Mouse (Mus musculus) lung, embryonic 16.5 days (tissue): ENCODE data around the gene Tlr7. TPM values are rescaled to one million over a fixed set of nuclear protein-coding genes. Genes with fewer than 3 reads are reported as not detected.

Experiments used
- ATAC-seq: fragments of 200-750 bp; cut with Nextera tagmentation; 2 replicates; pipeline ENCODE4 v1.8.0; 2017; ENCODE audit warnings: low read depth, mild to moderate bottlenecking, moderate library complexity
- H3K27ac ChIP-seq: fragments of 300-500 bp; sonication (generic); 2 replicates; pipeline ENCODE4 v1.5.1; 2014; ENCODE audit warnings: mild to moderate bottlenecking, control low read depth, low read length
- H3K27me3 ChIP-seq: fragments of 300-500 bp; sonication (generic); 2 replicates; pipeline ENCODE4 v1.6.1; 2014; ENCODE audit warnings: low read depth, low read length, mixed read lengths; ENCODE audit not compliant: control insufficient read depth, insufficient read depth
- H3K36me3 ChIP-seq: fragments of 300-500 bp; sonication (generic); 2 replicates; pipeline ENCODE4 v1.6.1; 2014; ENCODE audit warnings: low read length; ENCODE audit not compliant: control insufficient read depth, insufficient read depth
- H3K4me1 ChIP-seq: fragments of 300-500 bp; sonication (generic); replicated peaks from 2 replicates; pipeline ENCODE4 v1.6.1; 2014; ENCODE audit warnings: low read length, mixed read lengths; ENCODE audit not compliant: control insufficient read depth, insufficient read depth
- H3K4me2 ChIP-seq: fragments of 300-500 bp; sonication (generic); 2 replicates; pipeline ENCODE4 v1.6.1; 2014; ENCODE audit warnings: low read depth, low read length, control low read depth
- H3K4me3 ChIP-seq: fragments of 300-500 bp; sonication (generic); 2 replicates; pipeline ENCODE4 v1.5.1; 2014; ENCODE audit warnings: mild to moderate bottlenecking, low read length, control low read depth
- H3K9ac ChIP-seq: fragments of 300-500 bp; sonication (generic); 2 replicates; pipeline ENCODE4 v1.6.1; 2014; ENCODE audit warnings: low read length, control low read depth
- H3K9me3 ChIP-seq: fragments of 300-500 bp; sonication (generic); 2 replicates; pipeline ENCODE4 v1.6.1; 2016; ENCODE audit warnings: low read length; ENCODE audit not compliant: control insufficient read depth
- WGBS: fragments of 180-500 bp; shearing (Covaris S2); extraction: QIAGEN DNeasy Blood & Tissue Kit; methylation state at CpG from one replicate; pipeline ENCODE4 v1.1.7; 2014; 5-methylcytosine and 5-hydroxymethylcytosine counted together
- polyA plus RNA-seq: library from polyadenylated mRNA; unstranded; fragments of >200 nt; fragmentation: Nextera tagmentation; extraction: Ambion mirVana; gene quantifications from 2 replicates; pipeline ENCODE4 v1.2.1, GENCODE M21; 2015

Gene Tlr7
- polyA plus RNA-seq, 1 experiment from 2014 or later = 0.55 TPM

DNA sequence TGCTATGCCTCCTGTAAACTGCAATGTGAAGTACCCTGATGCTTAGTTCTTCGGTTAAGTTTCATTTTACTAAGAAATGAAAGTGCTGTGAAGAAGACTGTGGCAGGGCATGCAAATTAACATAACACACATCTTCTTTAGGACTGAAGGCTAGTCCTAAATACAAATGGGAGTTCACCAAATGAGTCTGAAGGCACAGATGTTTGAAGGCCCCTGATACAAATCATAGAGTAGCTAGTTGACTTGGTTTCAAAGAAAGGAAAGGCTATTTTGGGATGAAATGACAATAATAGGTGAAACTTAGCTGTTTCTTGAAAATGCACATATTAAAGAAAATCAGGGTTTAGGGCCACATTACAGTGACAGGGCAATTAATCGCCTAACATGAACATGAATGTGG lies 9.8 kb upstream of the Tlr7 start:
- ATAC-seq = no peak
- no peak overlapping the region for H3K4me2 ChIP-seq
- H3K27me3 ChIP-seq = no peaks in the 10 kb centered on the region; the same call in none of the 2 replicates
- no peak overlapping the region for H3K4me3 ChIP-seq
- no peak overlapping the region for H3K27ac ChIP-seq
- no peaks in the 10 kb centered on the region for H3K9me3 ChIP-seq
- no peak overlapping the region for H3K9ac ChIP-seq
- no peaks in the 10 kb centered on the region for H3K36me3 ChIP-seq
- H3K4me1 ChIP-seq = no peaks in the 10 kb centered on the region
- 79% methylated on average over 2 of the region's 2 CpGs for WGBS

DNA sequence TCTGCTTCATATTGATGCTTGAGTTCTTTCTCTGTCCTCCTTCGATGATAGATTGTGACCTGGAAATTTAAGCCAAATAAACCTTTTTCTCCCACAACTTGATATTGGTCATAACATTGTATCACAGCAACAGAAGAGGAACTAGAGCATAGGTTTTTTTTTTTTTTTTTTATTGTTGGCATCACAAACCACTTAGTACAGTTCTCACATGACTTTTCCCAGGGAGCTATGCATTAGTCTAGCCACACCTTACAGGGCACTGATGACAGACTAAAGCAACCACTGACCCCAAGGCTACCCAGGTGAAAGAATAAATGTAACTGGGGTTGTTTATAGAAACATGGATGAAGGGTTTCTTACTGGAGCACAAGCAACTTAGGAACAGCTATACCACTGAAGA lies 7.6 kb upstream of the Tlr7 start:
- ATAC-seq = no peak
- WGBS = 84% methylated on average over 1 of the region's 1 CpGs
- H3K4me1 ChIP-seq = no peaks in the 10 kb centered on the region
- H3K27ac ChIP-seq = no peak overlapping the region
- no peak overlapping the region for H3K4me2 ChIP-seq
- H3K4me3 ChIP-seq = no peak overlapping the region
- H3K27me3 ChIP-seq = no peaks in the 10 kb centered on the region; the same call in 1 of the 2 replicates
- no peaks in the 10 kb centered on the region for H3K36me3 ChIP-seq
- no peaks in the 10 kb centered on the region for H3K9me3 ChIP-seq
- H3K9ac ChIP-seq = no peak overlapping the region

DNA sequence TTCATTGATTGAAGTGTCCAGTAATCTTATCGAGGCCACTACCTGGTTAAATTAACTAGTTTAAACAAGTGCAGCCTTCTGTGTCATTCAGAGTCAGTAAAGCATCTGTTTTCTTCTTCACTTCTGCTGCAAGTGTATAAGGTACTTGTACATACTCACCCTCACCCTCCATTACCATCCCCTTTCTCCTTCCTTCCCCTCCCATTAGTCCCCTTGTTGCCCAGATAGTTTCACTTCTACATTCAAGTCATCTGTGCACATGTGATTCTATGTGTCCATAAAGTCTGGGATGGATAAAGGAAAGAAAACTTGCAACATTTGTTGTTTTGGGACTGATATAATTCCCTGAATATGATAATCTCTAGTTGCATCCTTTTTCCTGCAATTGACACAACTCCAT lies 4.2 kb upstream of the Tlr7 start:
- H3K4me1 ChIP-seq = no peaks in the 10 kb centered on the region
- H3K27me3 ChIP-seq = no peaks in the 10 kb centered on the region; the same call in 1 of the 2 replicates
- H3K4me3 ChIP-seq = no peak overlapping the region
- H3K4me2 ChIP-seq = no peak overlapping the region
- H3K9ac ChIP-seq = no peak overlapping the region
- no peak for ATAC-seq
- no peaks in the 10 kb centered on the region for H3K9me3 ChIP-seq
- 96% methylated on average over 1 of the region's 1 CpGs for WGBS
- no peaks in the 10 kb centered on the region for H3K36me3 ChIP-seq
- H3K27ac ChIP-seq = no peak overlapping the region

- H3K27me3 ChIP-seq = no peaks in the 10 kb centered on the region
- no peaks in the 10 kb centered on the region for H3K4me1 ChIP-seq
- H3K9me3 ChIP-seq = no peaks in the 10 kb centered on the region
- ATAC-seq = peak; percentile 76
- H3K36me3 ChIP-seq = no peaks in the 10 kb centered on the region
- H3K9ac ChIP-seq = no peak overlapping the region
- 60% methylated on average over 1 of the region's 1 CpGs for WGBS
- H3K27ac ChIP-seq = no peak overlapping the region
- H3K4me2 ChIP-seq = no peak overlapping the region
- H3K4me3 ChIP-seq = no peak overlapping the region
These were observed 2.2 kb upstream of the Tlr7 start for GRCm38 (mm10) chrX:167332607-167333006.

DNA sequence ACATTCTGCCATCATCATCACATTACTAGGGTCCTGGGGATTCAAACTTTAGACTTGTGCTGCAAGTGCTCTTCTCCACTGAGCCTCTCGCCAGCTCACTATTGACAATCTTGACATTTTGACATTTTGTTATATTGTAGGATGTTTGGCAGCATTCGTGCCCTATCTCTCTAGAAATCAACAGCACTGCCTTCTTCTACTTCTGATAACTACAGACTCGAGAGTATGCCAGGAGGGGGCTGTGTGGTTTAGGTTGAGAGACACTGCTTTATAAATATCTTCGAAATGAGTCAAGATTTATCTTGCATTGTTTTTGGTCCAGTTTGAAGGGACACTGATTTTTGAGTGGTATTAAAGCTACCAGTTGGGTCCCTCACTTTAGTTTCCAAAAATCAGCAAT lies 635 bp upstream of the Tlr7 start:
- no peak overlapping the region for H3K4me2 ChIP-seq
- H3K9me3 ChIP-seq = no peaks in the 10 kb centered on the region
- H3K36me3 ChIP-seq = no peaks in the 10 kb centered on the region
- ATAC-seq = no peak
- 57% methylated on average over 4 of the region's 4 CpGs for WGBS
- H3K9ac ChIP-seq = no peak overlapping the region
- no peaks in the 10 kb centered on the region for H3K27me3 ChIP-seq
- no peaks in the 10 kb centered on the region for H3K4me1 ChIP-seq
- no peak overlapping the region for H3K27ac ChIP-seq
- no peak overlapping the region for H3K4me3 ChIP-seq

GRCm38 (mm10) chrX:167329620-167330019 lies 738 bp downstream of the Tlr7 start:
- H3K4me2 ChIP-seq = no peak overlapping the region
- H3K9ac ChIP-seq = no peak overlapping the region
- H3K4me3 ChIP-seq = no peak overlapping the region
- H3K27me3 ChIP-seq = no peaks in the 10 kb centered on the region
- no peak overlapping the region for H3K27ac ChIP-seq
- H3K4me1 ChIP-seq = no peaks in the 10 kb centered on the region
- H3K9me3 ChIP-seq = no peaks in the 10 kb centered on the region
- no peaks in the 10 kb centered on the region for H3K36me3 ChIP-seq
- no peak for ATAC-seq
- 90% methylated on average over 1 of the region's 1 CpGs for WGBS

- H3K9me3 ChIP-seq = no peaks in the 10 kb centered on the region
- H3K9ac ChIP-seq = no peak overlapping the region
- no peaks in the 10 kb centered on the region for H3K4me1 ChIP-seq
- H3K4me3 ChIP-seq = no peak overlapping the region
- H3K27ac ChIP-seq = no peak overlapping the region
- no peaks in the 10 kb centered on the region for H3K27me3 ChIP-seq
- ATAC-seq = no peak
- H3K4me2 ChIP-seq = no peak overlapping the region
- no peaks in the 10 kb centered on the region for H3K36me3 ChIP-seq
- WGBS = 46% methylated on average over 1 of the region's 1 CpGs
These were observed 1.3 kb downstream of the Tlr7 start for GRCm38 (mm10) chrX:167329098-167329497.

DNA sequence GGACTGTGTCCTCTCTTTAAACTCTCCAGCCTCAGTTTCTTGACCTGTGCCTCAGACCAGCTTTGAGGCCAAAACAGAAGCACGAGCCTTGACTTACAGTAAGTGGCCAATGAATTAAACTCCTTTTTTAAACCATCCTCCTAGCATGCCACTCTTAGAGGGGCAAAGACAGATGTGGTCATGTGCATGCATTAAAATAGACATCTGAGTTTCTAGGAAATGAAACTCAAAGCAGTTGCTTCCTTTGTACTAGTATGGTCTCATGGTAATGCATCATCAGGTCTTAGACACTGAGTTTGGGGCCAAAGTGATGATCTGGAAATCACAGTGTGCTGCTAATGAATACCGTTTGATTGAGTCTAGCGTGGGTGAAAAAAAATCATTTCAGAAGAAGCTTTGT lies 1.8 kb downstream of the Tlr7 start:
- no peak overlapping the region for H3K4me2 ChIP-seq
- H3K9me3 ChIP-seq = no peaks in the 10 kb centered on the region
- H3K27ac ChIP-seq = no peak overlapping the region
- no peaks in the 10 kb centered on the region for H3K27me3 ChIP-seq
- H3K4me1 ChIP-seq = no peaks in the 10 kb centered on the region
- H3K4me3 ChIP-seq = no peak overlapping the region
- H3K36me3 ChIP-seq = no peaks in the 10 kb centered on the region
- H3K9ac ChIP-seq = no peak overlapping the region
- WGBS = 78% methylated on average over 3 of the region's 3 CpGs
- ATAC-seq = no peak

DNA sequence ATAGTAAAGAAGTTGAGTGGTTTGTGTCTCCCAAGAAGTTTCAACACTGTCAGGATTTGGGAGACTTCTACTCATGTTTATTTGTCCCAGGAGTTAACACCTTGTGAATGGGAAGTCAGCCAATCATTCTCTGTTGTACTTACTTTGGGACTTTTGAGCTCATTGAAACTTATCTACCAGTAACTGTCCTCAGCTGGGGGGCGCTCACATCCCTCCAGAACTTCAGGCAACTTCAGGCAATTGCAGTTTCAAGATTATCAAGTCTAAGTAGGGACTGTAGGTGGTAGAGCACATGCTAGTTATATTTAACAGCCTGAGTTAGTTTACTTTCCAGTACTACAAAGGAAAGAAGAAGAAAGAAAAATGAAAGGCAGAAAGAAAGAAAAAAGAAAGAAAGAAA lies 6.6 kb downstream of the Tlr7 start:
- Histone ChIP-seq H3K4me2 (no peak overlapping the region), H3K4me1 (no peaks in the 10 kb centered on the region), H3K9ac (no peak overlapping the region), H3K9me3 (no peaks in the 10 kb centered on the region), H3K27me3 (no peaks in the 10 kb centered on the region; the same call in none of the 2 replicates), H3K27ac (no peak overlapping the region), H3K4me3 (no peak overlapping the region), H3K36me3 (no peaks in the 10 kb centered on the region)
- ATAC-seq = no peak
- 41% methylated on average over 1 of the region's 1 CpGs for WGBS

DNA sequence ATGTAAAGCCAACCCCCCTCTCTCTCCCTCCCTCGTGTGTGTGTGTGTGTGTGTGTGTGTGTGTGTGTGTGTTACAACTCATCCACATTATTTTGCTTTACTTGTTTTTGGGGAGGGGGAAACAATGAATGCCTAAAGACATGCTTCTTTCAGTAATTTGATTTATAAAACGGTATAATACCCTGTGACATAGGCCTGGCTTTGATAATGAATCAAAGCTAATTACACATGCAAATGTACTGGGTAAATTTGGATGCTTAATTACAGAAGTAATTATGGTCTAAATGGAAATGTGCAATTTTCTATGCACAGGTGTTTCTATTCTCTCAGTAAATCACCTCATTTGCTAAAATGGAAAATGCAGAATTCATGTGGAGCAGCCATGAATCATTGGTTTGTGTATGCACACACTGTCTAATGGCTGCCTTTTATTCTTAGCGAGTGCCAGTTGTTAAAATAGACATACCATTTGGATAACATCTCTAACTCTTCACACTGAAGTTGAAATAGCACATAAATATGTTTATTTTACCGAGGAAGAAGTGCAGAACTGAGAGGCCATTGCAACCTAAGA lies 9.0 kb downstream of the Tlr7 start:
- H3K4me2 ChIP-seq = no peak overlapping the region
- no peak for ATAC-seq
- WGBS = 55% methylated on average over 4 of the region's 4 CpGs
- no peak overlapping the region for H3K27ac ChIP-seq
- no peak overlapping the region for H3K4me3 ChIP-seq
- H3K9me3 ChIP-seq = no peaks in the 10 kb centered on the region
- no peaks in the 10 kb centered on the region for H3K4me1 ChIP-seq
- H3K9ac ChIP-seq = no peak overlapping the region
- H3K27me3 ChIP-seq = no peaks in the 10 kb centered on the region; the same call in none of the 2 replicates
- no peaks in the 10 kb centered on the region for H3K36me3 ChIP-seq
